Mouse (Mus musculus) midbrain, embryonic 10.5 days (tissue): ENCODE measurements around the gene Stk35. TPM values are rescaled to one million over a fixed set of nuclear protein-coding genes. Genes with fewer than 3 reads are reported as not detected.

Experiments
- DNase-seq: peaks from one replicate; pipeline ENCODE4 v3.0.0-alpha.2; 2017; ENCODE audit warnings: low spot score
- H3K27ac ChIP-seq: fragments of 300-500 bp; sonication (generic); replicated peaks from 2 replicates; pipeline ENCODE4 v1.5.1; 2016; ENCODE audit warnings: mild to moderate bottlenecking
- H3K27me3 ChIP-seq: fragments of 300-500 bp; sonication (generic); 2 replicates; pipeline ENCODE4 v1.6.1; 2016; ENCODE audit warnings: low read depth, mild to moderate bottlenecking; ENCODE audit not compliant: poor library complexity, severe bottlenecking
- H3K36me3 ChIP-seq: fragments of 300-500 bp; sonication (generic); 2 replicates; pipeline ENCODE4 v1.6.1; 2016; ENCODE audit warnings: mild to moderate bottlenecking, moderate library complexity
- H3K4me1 ChIP-seq: fragments of 300-500 bp; sonication (generic); 2 replicates; pipeline ENCODE4 v1.6.1; 2016
- H3K4me3 ChIP-seq: fragments of 300-500 bp; sonication (generic); 2 replicates; pipeline ENCODE4 v1.5.1; 2016; ENCODE audit warnings: mild to moderate bottlenecking, moderate library complexity
- H3K9me3 ChIP-seq: fragments of 300-500 bp; sonication (generic); replicated peaks from 2 replicates; pipeline ENCODE4 v1.6.1; 2016; ENCODE audit warnings: mild to moderate bottlenecking
- WGBS: fragments of 180-500 bp; shearing (Covaris S2); methylation state at CpG from one replicate; pipeline ENCODE4 v1.1.7; 2016; 5-methylcytosine and 5-hydroxymethylcytosine counted together
- polyA plus RNA-seq: library from polyadenylated mRNA; unstranded; fragments of >200 nt; fragmentation: Nextera tagmentation; extraction: Ambion mirVana; gene quantifications from 2 replicates; pipeline ENCODE4 v1.2.1, GENCODE M21; 2016

Gene Stk35
- polyA plus RNA-seq = 11.8 and 12.0 TPM in 2 replicates

GRCm38 (mm10) chr2:129800271-129800903 is at the start of gene Stk35:
TSS of gene Stk35 (plus strand) at chr2:129800517.
- Histone ChIP-seq H3K27ac (peak within 1 kb of the TSS; percentile 97), H3K4me3 (peak within 1 kb of the TSS; percentile 93), H3K4me1 (peaks cover 35% of the 10 kb centered on the region), H3K9me3 (no peaks in the 10 kb centered on the region), H3K36me3 (peaks cover 31% of the 10 kb centered on the region), H3K27me3 (no peaks in the 10 kb centered on the region)
- peak; percentile 94 for DNase-seq
- under 1% methylated on average over 63 of the region's 63 CpGs for WGBS

GRCm38 (mm10) chr2:129782046-129782445 is 18.3 kb upstream of the Stk35 start:
- Histone ChIP-seq H3K4me1 (no peaks in the 10 kb centered on the region), H3K36me3 (no peaks in the 10 kb centered on the region), H3K27me3 (no peaks in the 10 kb centered on the region), H3K9me3 (no peaks in the 10 kb centered on the region), H3K27ac (no peak overlapping the region), H3K4me3 (no peak overlapping the region)
- DNase-seq = no peak
- 100% methylated on average over 1 of the region's 1 CpGs for WGBS

GRCm38 (mm10) chr2:129796501-129796900 is 3.8 kb upstream of the Stk35 start:
- DNase-seq = no peak
- peaks cover 9% of the 10 kb centered on the region for H3K4me1 ChIP-seq
- H3K36me3 ChIP-seq = no peaks in the 10 kb centered on the region
- no peak overlapping the region for H3K4me3 ChIP-seq
- peaks cover 10% of the 10 kb centered on the region for H3K9me3 ChIP-seq
- 94% methylated on average over 2 of the region's 2 CpGs for WGBS
- H3K27ac ChIP-seq = no peak overlapping the region
- no peaks in the 10 kb centered on the region for H3K27me3 ChIP-seq

- Histone ChIP-seq H3K27me3 (no peaks in the 10 kb centered on the region), H3K36me3 (peaks cover 6% of the 10 kb centered on the region; the same call in 1 of the 2 replicates), H3K9me3 (peaks cover 10% of the 10 kb centered on the region), H3K4me1 (peaks cover 20% of the 10 kb centered on the region), H3K4me3 (no peak overlapping the region), H3K27ac (no peak overlapping the region)
- WGBS = 61% methylated on average over 1 of the region's 3 CpGs
- DNase-seq = no peak
Measured at GRCm38 (mm10) chr2:129797709-129798108, 2.6 kb upstream of the Stk35 start.

GRCm38 (mm10) chr2:129798410-129798809 is 1.9 kb upstream of the Stk35 start:
- Histone ChIP-seq H3K4me3 (no peak overlapping the region), H3K9me3 (peaks cover 10% of the 10 kb centered on the region), H3K27ac (no peak overlapping the region), H3K36me3 (peaks cover 13% of the 10 kb centered on the region), H3K4me1 (peaks cover 27% of the 10 kb centered on the region), H3K27me3 (no peaks in the 10 kb centered on the region)
- no peak for DNase-seq

- Histone ChIP-seq H3K9me3 (no peaks in the 10 kb centered on the region), H3K4me3 (peak overlapping the region; percentile 93), H3K27ac (peak overlapping the region; percentile 97), H3K27me3 (no peaks in the 10 kb centered on the region), H3K36me3 (peaks cover 36% of the 10 kb centered on the region), H3K4me1 (peaks cover 37% of the 10 kb centered on the region)
- no peak for DNase-seq
- under 1% methylated on average over 32 of the region's 32 CpGs for WGBS
Measured at GRCm38 (mm10) chr2:129800904-129801230, 550 bp downstream of the Stk35 start.

- Histone ChIP-seq H3K27ac (peak overlapping the region; percentile 97), H3K9me3 (no peaks in the 10 kb centered on the region), H3K27me3 (no peaks in the 10 kb centered on the region), H3K4me1 (peaks cover 37% of the 10 kb centered on the region), H3K4me3 (peak overlapping the region; percentile 93), H3K36me3 (peaks cover 42% of the 10 kb centered on the region)
- DNase-seq = peak; percentile 92
- under 1% methylated on average over 73 of the region's 73 CpGs for WGBS
Measured at GRCm38 (mm10) chr2:129801231-129802029, 1.1 kb downstream of the Stk35 start.

GRCm38 (mm10) chr2:129805486-129805885 is 5.2 kb downstream of the Stk35 start:
- no peak for DNase-seq
- H3K4me1 ChIP-seq = peaks cover 31% of the 10 kb centered on the region
- no peaks in the 10 kb centered on the region for H3K27me3 ChIP-seq
- no peak overlapping the region for H3K27ac ChIP-seq
- H3K36me3 ChIP-seq = peaks cover 82% of the 10 kb centered on the region
- WGBS = 95% methylated on average over 4 of the region's 4 CpGs
- no peaks in the 10 kb centered on the region for H3K9me3 ChIP-seq
- no peak overlapping the region for H3K4me3 ChIP-seq

- WGBS = 97% methylated on average over 2 of the region's 2 CpGs
- Histone ChIP-seq H3K4me3 (no peak overlapping the region), H3K9me3 (no peaks in the 10 kb centered on the region), H3K27me3 (no peaks in the 10 kb centered on the region), H3K4me1 (peaks cover 31% of the 10 kb centered on the region), H3K27ac (no peak overlapping the region), H3K36me3 (peaks cover 92% of the 10 kb centered on the region)
- DNase-seq = no peak
Measured at GRCm38 (mm10) chr2:129806486-129806885, 6.2 kb downstream of the Stk35 start.

GRCm38 (mm10) chr2:129810563-129810962 is 10.2 kb downstream of the Stk35 start:
- H3K27ac ChIP-seq = no peak overlapping the region
- peaks cover 3% of the 10 kb centered on the region; the same call in 1 of the 2 replicates for H3K4me1 ChIP-seq
- DNase-seq = no peak
- H3K36me3 ChIP-seq = peaks cover 100% of the 10 kb centered on the region
- no peak overlapping the region for H3K4me3 ChIP-seq
- WGBS = 93% methylated on average over 7 of the region's 7 CpGs
- H3K27me3 ChIP-seq = no peaks in the 10 kb centered on the region
- H3K9me3 ChIP-seq = no peaks in the 10 kb centered on the region

GRCm38 (mm10) chr2:129814033-129814432 is 13.7 kb downstream of the Stk35 start:
- H3K36me3 ChIP-seq = peaks cover 100% of the 10 kb centered on the region
- H3K9me3 ChIP-seq = no peaks in the 10 kb centered on the region
- no peak overlapping the region for H3K4me3 ChIP-seq
- no peaks in the 10 kb centered on the region for H3K4me1 ChIP-seq
- WGBS = 96% methylated on average over 3 of the region's 3 CpGs
- no peak overlapping the region for H3K27ac ChIP-seq
- DNase-seq = no peak
- no peaks in the 10 kb centered on the region for H3K27me3 ChIP-seq

GRCm38 (mm10) chr2:129815076-129815475 is 14.8 kb downstream of the Stk35 start:
- Histone ChIP-seq H3K27ac (no peak overlapping the region), H3K4me1 (no peaks in the 10 kb centered on the region), H3K36me3 (peaks cover 100% of the 10 kb centered on the region), H3K27me3 (no peaks in the 10 kb centered on the region), H3K4me3 (no peak overlapping the region), H3K9me3 (no peaks in the 10 kb centered on the region)
- WGBS = 85% methylated on average over 2 of the region's 2 CpGs
- DNase-seq = no peak

- Histone ChIP-seq H3K36me3 (peaks cover 99% of the 10 kb centered on the region), H3K4me1 (no peaks in the 10 kb centered on the region), H3K9me3 (no peaks in the 10 kb centered on the region), H3K27ac (no peak overlapping the region), H3K27me3 (no peaks in the 10 kb centered on the region), H3K4me3 (no peak overlapping the region)
- no peak for DNase-seq
- WGBS = 91% methylated on average over 5 of the region's 5 CpGs
Measured at GRCm38 (mm10) chr2:129817603-129818257, 17.4 kb downstream of the Stk35 start.
